Mouse (Mus musculus) spleen, adult 2 months (tissue): ENCODE measurements around the gene Abcc4. TPM values are rescaled to one million over a fixed set of nuclear protein-coding genes. Genes with fewer than 3 reads are reported as not detected.

ENCODE experiments used
- DNase-seq, 2 experiments: peaks; one replicate each; pipeline versions ENCODE4 v3.0.0 to v3.0.0-alpha.2; 2012 to 2021; ENCODE audit warnings: low spot score in 2 of 2, low read depth in 1 of 2
- H3K27ac ChIP-seq: fragments of 200-500 bp; 2 replicates; pipeline ENCODE4 v1.5.1; 2012; ENCODE audit warnings: low read length, inconsistent platforms; ENCODE audit not compliant: insufficient read depth
- H3K27me3 ChIP-seq: fragments of 200-500 bp; 2 replicates; pipeline ENCODE4 v1.6.1; 2012; ENCODE audit warnings: mild to moderate bottlenecking, moderate library complexity, low read length, inconsistent platforms; ENCODE audit not compliant: control insufficient read depth, insufficient read depth
- H3K36me3 ChIP-seq: fragments of 200-500 bp; 2 replicates; pipeline ENCODE4 v1.6.1; 2012; ENCODE audit warnings: mild to moderate bottlenecking, low read length, inconsistent platforms; ENCODE audit not compliant: control insufficient read depth, insufficient read depth
- H3K4me1 ChIP-seq: fragments of 200-500 bp; 2 replicates; pipeline ENCODE4 v1.6.1; 2011; ENCODE audit warnings: inconsistent platforms; ENCODE audit not compliant: control insufficient read depth, insufficient read depth, insufficient read length
- H3K4me3 ChIP-seq: fragments of 200-500 bp; 2 replicates; pipeline ENCODE4 v1.5.1; 2011; ENCODE audit warnings: mild to moderate bottlenecking, inconsistent platforms; ENCODE audit not compliant: insufficient read depth, insufficient read length; ENCODE audit errors: extremely low read depth
- CTCF ChIP-seq: fragments of 200-500 bp; IDR thresholded peaks from 2 replicates; pipeline ENCODE4 v1.5.1; 2011; ENCODE audit warnings: mild to moderate bottlenecking, inconsistent platforms; ENCODE audit not compliant: insufficient read depth, insufficient read length, insufficient replicate concordance; ENCODE audit errors: extremely low read depth
- POLR2A ChIP-seq: fragments of 200-500 bp; IDR thresholded peaks from 2 replicates; pipeline ENCODE4 v1.6.1; 2011; ENCODE audit warnings: low read depth, low read length, inconsistent platforms
- WGBS: fragments of 180-500 bp; shearing (Covaris S2); methylation state at CpG from one replicate; pipeline ENCODE4 v1.1.7; 2018; 5-methylcytosine and 5-hydroxymethylcytosine counted together
- polyA plus RNA-seq: library from polyadenylated mRNA; depleted of rRNA; stranded (reverse); fragments of >200 nt; gene quantifications from 2 replicates; pipeline ENCODE4 v1.2.3, GENCODE M21; 2012

Abcc4 gene
- polyA plus RNA-seq, 1 experiment: 2.9 TPM

DNA sequence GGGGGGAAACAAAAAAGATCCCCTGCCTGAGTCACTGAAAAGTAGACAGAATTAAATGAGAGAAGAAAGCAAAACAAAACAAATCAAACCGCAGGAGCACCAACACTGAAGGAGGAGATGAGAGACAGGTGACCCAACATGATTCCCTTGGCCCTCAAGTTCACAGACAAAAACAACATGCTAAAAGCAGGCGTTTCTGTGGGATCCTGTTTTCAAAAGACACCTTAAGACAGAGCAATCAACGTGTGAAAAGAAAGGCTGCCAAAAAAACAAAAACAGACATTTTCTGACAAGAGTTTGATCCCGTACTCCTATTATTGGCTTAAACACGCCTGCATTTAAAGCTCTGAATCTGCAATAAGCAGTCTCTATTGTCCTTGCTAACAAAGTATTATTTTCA lies 153.6 kb downstream of the Abcc4 start:
- WGBS: 73% methylated on average over 5 of the region's 5 CpGs
- H3K27me3 ChIP-seq: no peaks in the 10 kb centered on the region
- no peak for TF ChIP-seq CTCF
- TF ChIP-seq POLR2A: no peak
- H3K4me3 ChIP-seq: no peak overlapping the region
- no peak overlapping the region for H3K27ac ChIP-seq
- H3K4me1 ChIP-seq: no peaks in the 10 kb centered on the region
- no peak for DNase-seq
- 0 out of 2 replicates have a peak, but pooled peaks cover 1% of the 10 kb centered on the region for H3K36me3 ChIP-seq

DNA sequence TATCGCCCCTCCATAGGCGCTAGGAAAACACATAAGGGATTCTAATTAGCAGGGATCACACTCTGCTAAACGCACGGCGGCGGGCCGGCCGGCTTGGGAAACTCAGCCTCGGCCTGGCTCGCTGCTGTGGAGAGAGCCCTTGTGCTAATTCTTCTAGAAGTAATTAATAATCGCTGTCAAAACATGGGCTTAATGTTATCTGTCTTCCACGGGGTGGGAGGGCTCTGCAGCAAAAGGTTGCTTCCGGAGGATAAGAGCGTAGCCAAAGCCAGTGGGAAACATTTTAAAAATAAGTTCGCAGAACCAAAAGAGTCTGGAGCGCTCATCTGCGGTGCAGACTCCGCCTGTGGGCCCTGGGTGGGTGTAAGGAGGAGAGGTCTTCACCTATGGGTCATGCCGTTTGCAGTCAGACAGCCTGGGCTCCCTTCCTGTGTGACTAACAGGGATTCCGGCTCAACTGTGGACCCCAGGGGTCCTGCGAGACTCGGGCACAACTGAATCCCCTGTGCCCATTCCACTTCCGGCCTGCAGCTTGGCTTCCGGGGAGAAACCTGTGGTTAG lies 154.2 kb downstream of the Abcc4 start:
- H3K4me1 ChIP-seq: no peaks in the 10 kb centered on the region
- H3K27ac ChIP-seq: no peak overlapping the region
- 0 out of 2 replicates have a peak, but pooled peaks cover 1% of the 10 kb centered on the region for H3K36me3 ChIP-seq
- no peak overlapping the region for H3K4me3 ChIP-seq
- H3K27me3 ChIP-seq: no peaks in the 10 kb centered on the region
- no peak for TF ChIP-seq POLR2A
- TF ChIP-seq CTCF: no peak
- WGBS: 34% methylated on average over 24 of the region's 24 CpGs
- DNase-seq: no peak

DNA sequence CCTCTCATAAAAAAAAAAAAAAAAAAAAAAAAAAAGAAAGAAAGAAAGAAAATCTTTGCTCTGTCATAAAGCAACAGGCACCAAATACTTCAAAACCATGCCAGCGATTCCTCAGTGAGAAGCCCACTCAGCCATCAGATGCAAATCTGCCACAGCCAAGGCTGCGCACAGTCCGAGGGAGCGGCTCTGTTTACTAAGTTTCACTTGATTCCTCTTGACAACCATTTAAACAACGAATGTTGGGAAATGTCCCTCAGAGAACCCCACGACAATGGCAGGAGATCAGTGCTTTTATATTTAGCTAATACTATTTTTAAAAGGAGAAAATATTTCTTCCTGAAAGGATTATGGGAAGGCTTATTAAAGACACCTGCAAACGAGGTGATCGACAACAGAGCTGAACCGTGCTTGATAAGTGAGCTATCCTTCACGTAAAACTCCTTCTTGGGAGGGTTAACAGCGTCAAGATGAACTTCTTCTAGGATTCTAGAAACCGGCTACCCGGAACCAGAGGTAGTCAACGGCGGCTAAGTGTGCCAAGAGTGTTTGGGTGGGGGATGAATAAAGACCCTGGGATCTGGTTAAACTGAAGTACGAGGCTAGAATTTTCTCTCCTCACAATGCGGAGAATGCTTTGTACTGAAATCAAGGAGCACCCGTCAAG lies 154.8 kb downstream of the Abcc4 start:
- WGBS: 74% methylated on average over 18 of the region's 18 CpGs
- no peak for DNase-seq
- Histone ChIP-seq H3K4me1 (no peaks in the 10 kb centered on the region), H3K27ac (no peak overlapping the region), H3K4me3 (no peak overlapping the region), H3K36me3 (0 out of 2 replicates have a peak, but pooled peaks cover 1% of the 10 kb centered on the region), H3K27me3 (no peaks in the 10 kb centered on the region)
- TF ChIP-seq POLR2A (no peak), CTCF (no peak)

DNA sequence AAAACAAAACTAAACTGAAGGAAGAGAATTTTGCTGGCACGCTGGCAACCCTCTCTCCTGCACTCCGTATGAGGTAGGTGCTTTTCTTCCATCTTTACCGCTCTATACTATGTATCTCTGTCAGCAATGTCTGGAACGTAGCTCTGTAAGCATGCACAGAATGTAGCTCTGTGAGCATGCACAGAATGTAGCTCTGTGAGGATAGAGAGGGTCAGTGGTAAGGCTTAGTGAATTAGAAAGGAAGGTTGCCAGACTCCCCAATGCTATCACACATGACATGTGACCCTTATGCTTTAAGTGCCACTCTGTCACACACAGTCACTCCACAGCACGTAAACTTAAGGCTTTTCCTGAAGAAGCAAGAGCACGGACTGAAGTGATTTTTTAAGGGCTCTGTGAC lies 161.5 kb downstream of the Abcc4 start:
- H3K36me3 ChIP-seq: no peaks in the 10 kb centered on the region
- DNase-seq: no peak
- no peaks in the 10 kb centered on the region for H3K27me3 ChIP-seq
- TF ChIP-seq CTCF (no peak), POLR2A (no peak)
- H3K27ac ChIP-seq: no peak overlapping the region
- H3K4me1 ChIP-seq: no peaks in the 10 kb centered on the region
- no peak overlapping the region for H3K4me3 ChIP-seq
- WGBS: 93% methylated on average over 6 of the region's 6 CpGs

DNA sequence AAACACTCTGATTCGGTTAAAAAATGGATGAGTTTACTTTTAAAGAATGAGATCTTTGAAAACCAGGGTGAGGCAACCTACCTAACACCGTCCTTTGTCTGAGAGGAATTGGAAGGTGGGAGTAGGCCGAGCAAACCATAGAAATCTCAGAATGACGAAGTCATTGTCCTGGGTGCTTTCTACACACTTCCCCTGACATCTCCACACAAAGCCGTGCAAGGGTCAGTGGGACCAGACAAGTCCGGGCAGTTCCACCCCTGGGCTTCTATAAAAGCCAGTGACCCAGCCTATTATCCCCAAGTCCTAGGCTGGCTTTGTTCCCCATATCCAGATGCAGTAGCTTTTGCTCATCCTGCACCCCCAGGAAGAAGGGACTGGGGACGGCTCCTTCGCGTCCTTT lies 163.1 kb downstream of the Abcc4 start:
- no peak overlapping the region for H3K27ac ChIP-seq
- no peaks in the 10 kb centered on the region for H3K27me3 ChIP-seq
- no peak for DNase-seq
- H3K36me3 ChIP-seq: no peaks in the 10 kb centered on the region
- WGBS: 90% methylated on average over 9 of the region's 9 CpGs
- H3K4me3 ChIP-seq: no peak overlapping the region
- no peaks in the 10 kb centered on the region for H3K4me1 ChIP-seq
- TF ChIP-seq POLR2A (no peak), CTCF (no peak)

DNA sequence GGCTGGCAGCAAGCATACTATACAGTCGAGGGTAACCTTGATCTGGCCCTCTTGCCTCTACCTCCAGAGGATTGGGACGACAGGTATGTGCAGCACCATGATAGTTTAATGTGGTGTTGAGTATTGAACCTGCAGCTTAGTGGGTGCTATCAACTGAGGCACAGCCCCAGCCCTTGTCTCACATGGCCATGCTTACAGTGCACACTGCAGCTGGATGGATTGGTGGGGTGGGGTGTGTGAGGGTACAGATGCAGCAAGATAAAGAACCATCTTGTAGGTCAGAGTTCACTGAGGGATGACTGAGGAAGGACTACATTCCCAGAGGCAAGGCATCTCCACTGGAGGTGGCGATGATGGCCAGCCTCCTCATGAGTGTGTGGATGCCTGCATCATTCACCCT lies 174.5 kb downstream of the Abcc4 start:
- no peak for TF ChIP-seq POLR2A
- no peak for TF ChIP-seq CTCF
- DNase-seq: no peak
- H3K4me3 ChIP-seq: no peak overlapping the region
- no peaks in the 10 kb centered on the region for H3K4me1 ChIP-seq
- 90% methylated on average over 3 of the region's 3 CpGs for WGBS
- H3K27ac ChIP-seq: no peak overlapping the region
- no peaks in the 10 kb centered on the region for H3K27me3 ChIP-seq
- no peaks in the 10 kb centered on the region for H3K36me3 ChIP-seq
